Mouse (Mus musculus) hindlimb bud, embryonic 11.5 days (tissue): ENCODE data around the gene Ctnna2.

Experiments
- DNase-seq: peaks from one replicate; pipeline ENCODE4 v3.0.0-alpha.2; 2012; ENCODE audit warnings: low read depth, low spot score; ENCODE audit errors: extremely low spot score

Ctnna2 gene

DNA sequence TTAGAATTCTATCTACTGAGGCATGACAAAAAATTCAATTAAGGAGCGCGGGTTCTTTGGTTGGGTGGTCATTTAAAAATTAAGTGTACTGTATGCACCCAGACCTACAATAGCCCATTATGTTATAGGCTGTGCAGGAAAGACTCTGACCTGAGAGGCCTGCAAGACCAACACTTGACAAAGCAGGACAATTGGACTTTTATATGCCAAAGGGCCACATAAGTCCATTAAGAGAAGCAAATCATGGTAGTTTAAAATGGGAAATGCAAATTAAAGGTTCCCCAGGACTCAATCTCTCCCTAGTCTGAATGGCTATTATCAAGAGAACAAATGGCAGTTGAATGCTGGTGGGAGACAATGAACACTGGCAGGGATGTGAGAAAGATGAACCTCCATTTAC lies 790.9 kb downstream of the Ctnna2 start:
- DNase-seq, result no peak

DNA sequence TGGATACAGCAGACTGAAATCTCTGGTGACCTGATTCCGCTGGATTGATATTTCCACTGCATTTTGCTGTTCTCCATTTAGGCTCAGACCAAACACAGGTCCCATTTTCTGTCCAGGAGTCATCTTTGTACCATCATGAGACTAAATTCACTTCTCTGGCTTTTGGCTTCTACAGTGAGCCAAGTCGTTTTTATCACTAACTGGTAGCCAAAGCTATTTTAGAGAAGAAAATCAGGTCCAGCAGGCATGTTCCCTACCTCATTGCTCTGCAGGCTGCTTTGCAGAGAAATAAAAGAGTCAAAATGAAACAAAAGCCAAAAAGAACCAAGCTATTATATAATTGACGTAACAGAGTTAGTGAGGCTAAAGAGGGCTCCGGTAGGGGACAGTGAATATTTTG lies 793.7 kb downstream of the Ctnna2 start:
- DNase-seq, result no peak

DNA sequence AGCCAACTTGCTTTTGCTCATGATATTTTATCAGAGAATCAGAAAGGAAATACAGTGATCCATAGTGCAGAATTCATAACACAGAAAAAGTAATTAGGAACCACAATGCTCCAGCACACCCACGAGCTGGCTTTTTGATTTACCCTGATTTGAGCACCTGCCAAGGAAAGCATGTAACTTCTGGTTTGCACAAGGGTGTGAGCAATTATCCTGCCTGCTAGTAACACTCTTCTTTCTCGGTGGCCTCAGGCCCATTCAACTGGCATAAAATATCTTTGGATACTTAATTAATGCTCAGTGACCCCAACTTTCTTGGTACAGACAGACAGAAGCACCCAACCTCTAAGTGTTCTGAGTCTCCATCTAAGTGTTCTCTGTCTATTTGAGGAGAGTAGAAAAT lies 794.6 kb downstream of the Ctnna2 start:
- no peak for DNase-seq

DNA sequence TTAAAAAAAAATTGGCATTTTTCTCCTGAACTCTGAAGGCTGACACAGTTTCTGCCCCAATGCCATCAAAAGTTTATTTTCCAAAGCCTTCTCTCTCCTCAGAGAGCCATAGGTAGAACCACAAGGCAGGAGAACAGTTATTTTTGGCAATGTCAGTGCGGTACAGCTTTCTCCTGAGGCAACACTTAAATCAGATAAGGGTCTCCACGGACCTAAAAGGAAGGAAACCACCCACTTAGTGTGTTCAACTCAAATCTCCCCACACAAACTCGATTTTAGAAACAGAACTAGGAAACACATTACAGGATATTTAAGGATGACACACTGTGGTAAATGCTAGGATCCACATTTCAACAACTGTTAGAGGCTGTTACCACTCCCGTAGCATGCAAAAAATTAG lies 803.7 kb downstream of the Ctnna2 start:
- no peak for DNase-seq

DNA sequence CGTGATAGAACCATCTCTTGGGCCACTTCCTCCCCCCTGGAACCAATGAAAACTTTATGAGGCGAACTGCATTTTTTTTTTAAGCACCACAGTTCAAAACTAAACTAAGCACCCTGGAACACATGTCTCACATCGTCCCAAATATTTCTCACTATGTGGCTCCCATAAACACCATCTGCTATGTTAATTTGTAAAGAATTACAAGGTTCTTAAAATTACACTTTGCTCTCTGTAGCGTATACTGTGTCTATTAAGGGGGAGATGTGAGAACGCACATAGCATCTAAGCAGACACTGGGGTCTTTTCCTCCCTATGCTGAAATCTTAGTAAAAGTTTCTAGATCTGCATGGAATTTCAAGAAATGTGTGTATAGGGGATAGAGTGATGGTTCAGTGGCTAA lies 822.5 kb downstream of the Ctnna2 start:
- no peak for DNase-seq

DNA sequence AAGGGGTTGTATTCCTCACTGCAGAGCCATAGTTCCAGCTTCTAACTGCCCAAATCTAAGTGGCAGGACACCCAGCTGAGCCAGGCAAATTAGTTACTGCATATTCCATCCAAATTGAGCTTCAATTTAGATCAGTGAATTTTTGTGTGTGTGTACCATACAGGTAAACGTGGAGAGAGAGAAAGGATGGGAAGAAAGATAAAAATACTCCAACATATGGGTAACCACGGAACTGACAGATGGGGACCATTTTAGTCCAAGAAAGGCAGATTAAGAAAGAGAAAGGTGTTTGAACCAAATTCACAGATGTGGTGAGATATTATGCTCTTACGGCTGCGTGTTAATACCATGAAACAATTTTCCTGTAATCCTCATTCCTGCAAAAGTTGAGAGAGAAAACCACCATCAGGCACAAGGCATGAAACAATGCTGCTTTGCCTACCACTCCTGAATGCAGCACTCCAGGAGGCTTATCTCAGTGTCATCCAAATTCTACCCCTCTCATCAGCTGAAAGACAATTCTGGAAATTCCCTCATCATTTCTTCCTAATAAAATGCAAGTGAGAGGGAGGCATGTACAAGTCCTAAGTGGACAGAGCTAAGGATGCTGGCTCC lies 840.1 kb downstream of the Ctnna2 start:
- DNase-seq, result no peak

DNA sequence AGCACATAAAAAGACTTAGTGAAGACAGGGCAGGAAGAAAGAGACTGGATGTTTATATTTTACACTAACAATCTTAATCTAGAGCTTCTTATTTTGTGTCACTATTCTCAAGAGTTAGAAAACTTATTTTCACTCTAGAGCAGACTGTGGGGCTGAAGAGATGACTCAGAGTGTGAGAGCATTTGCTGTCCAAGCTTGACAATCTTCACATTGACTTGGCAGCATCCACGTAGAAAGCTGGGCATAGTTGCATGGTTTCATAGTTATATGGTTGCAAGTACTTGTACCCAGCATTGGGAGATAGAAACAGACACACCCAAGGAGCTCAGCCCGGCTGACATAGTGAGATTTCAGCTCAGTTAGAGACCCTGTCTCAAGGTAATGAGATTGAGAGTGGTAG lies 858.6 kb downstream of the Ctnna2 start:
- DNase-seq, result no peak

DNA sequence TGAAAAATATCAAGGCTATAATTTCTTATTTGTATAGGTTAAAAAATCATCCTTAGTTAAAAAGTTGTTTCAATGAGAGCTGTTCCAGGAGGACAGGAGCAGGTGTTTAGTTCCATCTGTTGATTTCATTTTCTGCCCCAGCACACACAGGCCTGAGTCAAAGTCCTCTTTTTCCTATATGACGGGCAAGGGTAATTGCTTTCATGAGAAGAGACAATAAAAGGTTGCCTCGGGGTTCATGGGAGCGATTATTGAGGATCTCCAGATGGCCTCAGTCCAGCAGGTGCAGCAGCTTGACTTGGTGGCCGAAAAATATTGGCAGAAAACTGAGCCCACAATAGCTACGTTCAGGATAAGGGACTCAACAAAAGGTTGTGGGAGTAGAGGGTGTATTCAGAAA lies 859.0 kb downstream of the Ctnna2 start:
- DNase-seq, result no peak

DNA sequence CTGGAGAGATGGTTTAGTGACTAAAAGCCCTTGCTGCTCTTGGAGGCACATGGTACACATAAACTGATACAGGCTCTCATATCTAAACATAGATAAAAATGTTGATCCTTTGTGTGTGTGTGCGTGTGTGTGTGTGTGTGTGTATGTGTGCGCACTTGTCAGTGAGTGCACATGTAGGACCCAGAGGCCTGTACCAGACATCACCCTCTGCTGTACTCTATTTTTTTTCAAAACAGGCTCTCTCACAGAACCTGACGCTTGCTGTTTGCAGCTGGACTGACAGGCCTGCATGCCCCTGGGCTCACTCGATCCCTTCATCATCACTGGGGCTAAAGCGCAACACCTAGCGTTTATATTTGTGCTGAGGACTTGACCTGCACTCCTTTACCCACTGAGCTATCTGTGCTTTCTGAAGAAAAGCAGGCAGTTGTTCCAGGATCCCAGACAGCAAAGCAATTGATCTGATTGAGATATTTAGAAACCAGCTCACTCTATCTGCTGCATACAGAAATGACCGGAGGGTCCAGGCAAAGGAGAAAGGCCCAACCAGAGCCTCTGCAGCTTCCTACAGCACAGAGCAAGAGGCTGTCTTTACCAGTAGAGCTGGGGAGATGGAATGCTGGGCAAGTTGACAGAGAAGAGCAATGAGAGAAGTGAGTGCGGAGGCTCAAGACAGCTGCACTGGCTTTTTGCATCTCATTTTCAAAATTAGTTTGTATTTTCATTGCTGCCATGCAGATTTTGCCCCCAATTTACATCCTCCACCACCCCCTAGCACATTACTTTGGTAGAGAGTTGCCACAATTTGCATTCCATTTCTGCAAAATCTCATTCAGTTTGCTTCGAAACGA lies 870.2 kb downstream of the Ctnna2 start:
- no peak for DNase-seq

DNA sequence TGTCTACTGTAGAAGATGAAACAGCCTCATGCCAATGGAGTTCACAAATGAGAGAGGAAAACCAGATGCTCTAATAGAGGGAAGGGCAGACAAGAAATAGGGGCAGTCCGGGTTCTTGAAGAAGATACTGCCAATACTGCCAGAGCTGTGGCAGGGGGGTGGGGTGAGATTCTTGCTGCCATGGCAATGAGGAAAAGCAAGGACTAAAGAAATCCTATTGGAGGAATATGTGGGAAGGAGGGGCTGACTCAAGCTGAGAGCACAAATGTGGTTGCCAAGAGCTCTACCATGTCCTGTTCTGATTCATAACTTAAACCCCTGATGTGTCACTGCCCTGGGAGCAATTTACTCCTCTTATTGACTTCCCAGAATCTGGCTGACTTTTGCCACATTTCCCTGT lies 878.5 kb downstream of the Ctnna2 start:
- DNase-seq, result no peak

DNA sequence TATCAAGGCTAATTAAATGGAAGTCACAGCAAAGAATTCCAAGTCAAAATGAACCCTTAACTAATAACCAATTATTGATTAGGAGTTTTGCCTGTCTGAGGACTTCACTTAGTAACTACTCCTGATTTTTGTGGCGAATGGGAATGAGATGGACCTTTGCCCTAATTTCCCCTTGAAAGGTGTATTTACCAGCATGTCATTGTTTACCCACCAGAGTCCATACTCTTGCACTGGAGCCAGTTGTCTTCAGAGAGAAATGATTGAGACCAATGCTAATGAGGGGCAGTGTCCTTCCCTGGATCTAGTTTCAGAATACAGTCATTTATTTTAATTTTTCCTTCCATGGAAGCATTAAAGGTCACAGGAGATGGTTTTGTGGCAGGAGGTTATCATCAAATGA lies 881.0 kb downstream of the Ctnna2 start:
- DNase-seq, result no peak

DNA sequence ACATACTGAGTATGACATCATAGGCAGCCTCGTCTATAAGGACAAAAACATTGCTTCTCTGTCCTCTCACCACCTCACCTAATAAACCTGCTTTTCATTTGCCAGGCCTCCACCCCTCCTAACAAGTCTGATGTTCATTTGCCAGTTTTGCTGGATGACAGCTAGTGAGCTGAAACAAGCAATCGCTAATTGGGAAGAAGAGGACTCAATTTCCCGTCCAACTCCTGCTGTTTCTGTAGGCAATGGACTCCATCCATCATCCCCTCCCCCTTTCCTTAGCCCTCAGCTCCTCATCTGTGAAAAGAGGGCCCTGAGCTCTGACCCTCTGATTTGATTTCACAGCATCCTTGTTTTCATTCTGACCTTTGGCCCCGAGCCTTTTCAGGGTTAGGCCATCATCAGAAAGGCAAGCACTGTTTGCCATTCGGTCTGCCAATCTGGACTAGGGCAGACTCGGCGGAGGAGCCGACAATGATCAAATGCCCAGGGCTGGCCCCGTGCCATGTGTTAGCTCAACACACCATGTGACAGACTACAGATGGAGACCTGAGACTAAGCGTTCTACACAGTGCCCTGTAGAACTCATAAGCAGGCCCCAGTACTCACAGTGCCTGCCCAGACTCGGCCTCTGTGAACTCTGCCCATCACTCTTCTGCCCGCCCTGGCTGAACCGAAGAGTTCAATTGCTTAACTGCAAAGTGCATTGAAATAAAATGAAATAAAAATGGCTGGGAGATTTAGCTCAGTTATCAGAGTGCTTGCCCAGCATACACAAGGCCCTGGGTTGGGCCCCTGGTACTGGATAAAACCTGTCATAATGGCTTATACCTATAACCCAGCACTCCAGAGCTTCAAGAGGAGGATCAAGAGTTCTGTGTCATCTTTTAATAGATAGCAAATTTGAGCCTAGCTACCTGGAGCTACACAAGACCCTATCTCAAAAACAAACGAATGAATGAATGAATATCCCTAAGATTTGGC lies 903.8 kb downstream of the Ctnna2 start:
- no peak for DNase-seq

DNA sequence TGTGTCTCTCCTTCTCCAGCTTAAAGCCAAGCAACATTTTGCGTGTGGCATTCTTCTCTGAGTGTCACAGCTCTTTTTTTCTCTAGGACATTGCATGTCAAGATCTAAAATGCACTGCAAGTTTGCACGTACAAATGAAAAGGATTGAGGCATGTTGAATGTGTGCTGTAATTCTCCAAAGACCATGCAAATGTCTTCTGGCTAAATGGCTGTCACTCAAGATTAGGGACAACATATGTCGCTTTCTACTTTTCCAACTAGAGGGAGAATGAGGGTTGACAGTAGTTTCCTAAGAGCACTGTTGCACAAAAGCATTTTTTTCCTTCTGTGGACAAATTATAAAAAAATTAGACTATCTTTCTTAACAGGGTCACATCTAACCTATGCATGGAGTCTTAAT lies 909.9 kb downstream of the Ctnna2 start:
- no peak for DNase-seq

DNA sequence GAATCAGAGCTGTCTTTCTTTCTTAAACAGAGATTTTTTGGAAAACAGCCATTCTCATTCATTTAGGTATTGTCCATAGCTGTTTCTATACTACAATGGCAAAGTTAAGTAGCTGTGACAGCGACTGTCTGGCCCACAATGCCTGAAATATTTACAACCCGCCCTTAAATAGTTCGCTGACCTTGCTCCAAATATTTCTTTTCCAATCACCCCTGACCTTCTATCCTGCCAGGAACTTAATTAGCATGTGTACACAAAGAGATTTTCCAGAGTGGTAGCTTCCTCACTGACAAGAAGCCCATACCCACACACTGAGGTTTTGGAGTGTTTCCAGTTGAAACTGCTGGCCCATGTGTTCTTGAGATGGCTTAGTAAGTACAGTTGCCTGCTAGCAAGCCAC lies 928.8 kb downstream of the Ctnna2 start:
- DNase-seq, result no peak

DNA sequence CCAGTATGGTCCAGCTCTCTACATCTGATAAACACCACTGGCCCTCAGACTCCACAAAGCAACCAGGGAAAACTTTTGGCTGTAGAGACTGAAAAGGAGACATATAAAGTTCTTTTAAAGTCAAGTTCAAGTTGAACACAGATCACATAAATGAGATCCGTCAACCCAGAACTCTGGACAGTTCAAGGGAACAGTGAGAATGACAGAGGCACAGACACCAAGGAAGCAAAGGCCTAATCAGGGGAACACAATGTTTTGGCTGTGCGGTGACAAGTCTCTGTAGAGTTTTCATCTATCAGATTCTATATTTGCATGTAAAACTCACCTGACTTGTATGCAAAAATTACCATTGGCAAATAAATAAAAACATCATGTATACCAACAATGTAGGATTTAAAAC lies 929.3 kb downstream of the Ctnna2 start:
- no peak for DNase-seq

DNA sequence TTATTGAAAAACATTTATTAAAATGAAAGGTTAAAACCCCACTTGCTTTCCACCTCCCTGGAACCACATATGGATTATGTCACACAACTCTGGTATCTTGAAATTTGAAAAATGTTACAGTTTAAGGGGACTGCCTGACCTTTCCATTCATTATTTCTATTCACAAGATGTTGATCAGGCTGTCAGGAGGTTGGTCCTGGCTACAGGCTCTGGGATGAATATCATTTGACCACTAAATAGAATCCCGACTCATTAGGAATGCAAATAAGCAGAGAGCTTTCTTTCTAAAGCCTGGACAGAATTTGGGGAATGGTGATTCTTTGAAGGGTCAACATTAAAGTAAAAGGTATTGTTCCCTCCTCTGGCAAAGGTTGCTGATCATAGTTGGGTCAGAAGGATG lies 931.9 kb downstream of the Ctnna2 start:
- no peak for DNase-seq

DNA sequence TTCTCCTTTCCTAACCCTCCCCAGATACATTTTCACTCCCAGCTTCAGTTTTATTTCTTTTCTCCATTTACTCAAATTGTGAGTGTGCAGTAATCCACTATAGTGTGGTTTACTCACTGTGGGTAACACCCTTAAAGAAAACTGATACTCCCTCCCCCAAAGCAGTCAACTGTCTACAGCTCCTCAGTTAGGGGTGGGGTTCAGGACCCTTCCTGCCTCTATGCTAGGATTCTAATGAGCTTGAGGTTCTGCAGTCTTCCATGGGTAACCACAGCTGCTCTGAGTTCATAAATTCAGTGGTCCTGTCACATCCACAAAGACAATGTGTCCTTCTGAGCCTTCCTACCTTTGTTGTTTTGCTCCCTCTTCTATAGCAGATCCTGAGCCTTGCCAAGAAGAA lies 954.4 kb downstream of the Ctnna2 start:
- no peak for DNase-seq

DNA sequence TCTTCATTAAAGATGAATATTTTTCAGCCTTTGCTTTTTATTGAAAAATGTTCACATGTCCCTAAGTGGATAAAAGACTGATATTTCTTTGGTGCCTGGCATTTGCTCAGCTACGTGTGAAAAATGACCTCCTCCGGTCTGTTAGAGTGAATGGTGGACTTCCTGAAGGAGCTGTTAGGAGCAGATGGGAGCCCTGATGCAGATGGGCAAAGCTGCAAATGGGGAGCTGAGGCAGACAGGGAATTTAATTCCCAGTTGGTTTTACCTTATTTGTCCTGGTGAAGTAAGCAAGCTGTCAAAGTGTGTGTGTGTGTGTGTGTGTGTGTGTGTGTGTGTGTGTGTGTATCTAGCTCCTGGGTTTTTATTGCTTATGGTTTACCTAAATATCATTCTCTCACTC lies 966.3 kb downstream of the Ctnna2 start:
- no peak for DNase-seq

DNA sequence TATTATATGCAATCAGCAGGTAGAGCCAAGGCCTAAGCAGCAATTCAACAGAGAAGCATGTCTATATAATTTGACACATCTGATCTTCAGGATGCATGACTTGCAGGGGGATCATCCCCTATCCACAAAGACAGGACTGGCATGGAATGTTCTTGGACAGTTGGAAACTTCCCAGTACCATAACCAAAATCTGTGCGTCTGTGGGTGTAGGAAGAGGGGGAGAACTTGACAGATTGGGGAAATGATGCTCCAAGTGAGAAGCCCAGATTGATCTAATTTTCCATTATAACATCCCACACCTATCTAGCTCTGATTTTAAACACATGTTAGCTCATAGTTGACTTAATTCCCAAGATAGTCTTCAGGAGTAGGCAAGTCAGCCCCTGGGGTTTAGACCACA lies 968.5 kb downstream of the Ctnna2 start:
- DNase-seq, result no peak

DNA sequence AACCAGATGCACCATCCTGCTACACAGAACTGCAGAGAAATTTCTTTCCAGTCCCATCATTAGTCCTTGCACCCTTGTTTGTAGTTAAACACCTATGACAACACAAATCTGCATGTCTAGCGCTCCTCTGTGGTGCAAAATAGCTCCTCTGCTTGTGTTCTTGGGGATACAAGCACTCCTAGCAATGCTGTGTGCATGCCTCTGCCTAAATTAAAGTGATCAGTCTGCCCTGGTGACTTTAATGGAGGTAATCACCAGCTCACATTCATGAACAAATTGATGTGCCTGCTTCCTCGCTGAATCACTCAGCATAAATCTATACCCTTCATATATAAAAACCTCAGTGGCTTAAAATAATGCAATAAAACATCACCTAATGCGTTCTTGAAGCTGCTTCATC lies 987.4 kb downstream of the Ctnna2 start:
- DNase-seq, result no peak

DNA sequence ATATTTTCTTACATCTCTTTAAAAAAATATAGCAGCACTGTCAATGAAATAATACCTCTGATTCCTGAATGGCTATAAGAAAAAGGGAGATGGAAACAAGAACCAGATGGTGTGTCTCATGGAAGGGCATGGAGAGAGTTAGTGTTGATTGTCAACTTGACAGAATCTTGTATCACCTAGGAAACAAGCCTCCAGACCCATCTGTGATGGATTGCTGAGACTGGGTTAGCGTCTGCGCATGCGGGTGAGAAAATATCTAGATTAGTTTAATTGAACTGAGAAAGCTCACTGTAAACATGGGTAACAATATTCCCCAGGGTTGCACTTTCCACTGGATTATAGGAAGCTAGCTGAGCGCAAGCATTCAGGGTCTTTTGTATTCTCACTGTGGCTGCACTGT lies 994.7 kb downstream of the Ctnna2 start:
- no peak for DNase-seq

DNA sequence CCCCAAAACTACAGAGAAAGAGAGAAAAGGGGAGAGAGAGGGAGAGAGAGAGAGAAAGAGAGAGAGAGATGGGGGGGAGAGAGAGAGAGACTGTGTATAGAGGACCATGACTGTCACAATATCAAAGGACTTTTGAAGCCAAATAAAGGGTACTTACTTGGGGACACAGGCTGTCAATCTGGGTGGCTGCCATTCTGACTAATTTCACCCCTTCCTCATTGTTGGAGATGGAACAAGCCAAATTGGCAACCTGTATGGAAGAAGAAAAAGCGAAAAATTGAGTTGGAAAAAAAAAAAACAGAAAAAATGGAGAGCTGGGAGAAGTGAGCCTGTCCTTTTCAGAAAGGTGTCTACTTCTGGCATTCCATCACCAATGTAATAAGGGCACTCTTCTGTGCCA lies 997.8 kb downstream of the Ctnna2 start:
- DNase-seq, result no peak
